Mouse (Mus musculus) MEL-GATA-1-ER (cell line): ENCODE measurements around the gene Slc7a8.

Experiments
- DNase-seq: peaks from one replicate; pipeline ENCODE4 v3.0.0-alpha.2; 2012; ENCODE audit warnings: low read depth; ENCODE audit errors: extremely low read depth

Slc7a8 gene

GRCm38 (mm10) chr14:54701298-54701697, 80.4 kb downstream of the Slc7a8 start:
- peak; percentile 43 for DNase-seq

- no peak for DNase-seq
These were observed 82.2 kb downstream of the Slc7a8 start for GRCm38 (mm10) chr14:54699586-54699985.

- no peak for DNase-seq
These were observed 83.0 kb downstream of the Slc7a8 start, which contains the start of gene Gm29776 for GRCm38 (mm10) chr14:54698733-54699132. Gene Gm29776 (minus strand): TSS chr14:54698833.

GRCm38 (mm10) chr14:54696752-54697151, 85.0 kb downstream of the Slc7a8 start:
- DNase-seq, result no peak

GRCm38 (mm10) chr14:54695042-54695441, 86.7 kb downstream of the Slc7a8 start:
- no peak for DNase-seq

GRCm38 (mm10) chr14:54687251-54687650, 94.5 kb downstream of the Slc7a8 start:
- DNase-seq, result no peak

- DNase-seq, result peak; percentile 96
These were observed 95.1 kb downstream of the Slc7a8 start, which contains the start of gene Acin1 for GRCm38 (mm10) chr14:54686522-54687143. Gene Acin1 (minus strand): TSS chr14:54686931.

- peak; percentile 86 for DNase-seq
These were observed 95.7 kb downstream of the Slc7a8 start, which contains the start of gene 1700123O20Rik for GRCm38 (mm10) chr14:54686063-54686521. Gene 1700123O20Rik (plus strand): TSS chr14:54686216.

GRCm38 (mm10) chr14:54685471-54685870, 96.3 kb downstream of the Slc7a8 start:
- no peak for DNase-seq

- DNase-seq, result no peak
These were observed 99.3 kb downstream of the Slc7a8 start for GRCm38 (mm10) chr14:54682396-54682795.

- no peak for DNase-seq
These were observed 103.0 kb downstream of the Slc7a8 start for GRCm38 (mm10) chr14:54678657-54679304.

GRCm38 (mm10) chr14:54676290-54676689, 105.5 kb downstream of the Slc7a8 start:
- DNase-seq, result no peak

- DNase-seq, result no peak
These were observed 107.4 kb downstream of the Slc7a8 start for GRCm38 (mm10) chr14:54674317-54674716.
